Comparison of ENCODE assay signal across 18 mouse cellular contexts in genomic region chr9:43312190-43312589, GRCm38 (mm10). TPM values are rescaled to one million over a fixed set of nuclear protein-coding genes. Genes with fewer than 3 reads are reported as not detected.
DNase-seq lines count a peak whose midpoint lies in the region; ATAC-seq lines count a peak whose summit lies in the region.
"Had no signal": no experiment of that assay in that cellular context is flagged by ENCODE, and none has a peak within 500 bp of the region (broad histone marks: within the 10 kb centered on the region; RNA-seq: fewer than 3 reads in every experiment).

No protein-coding gene starts in this region.

- H3K36me3 ChIP-seq in embryonic facial prominence, embryonic 14.5 days (ENCODE audit: control insufficient read depth, insufficient read depth, low read length) = no peaks in the 10 kb centered on the region
- H3K36me3 ChIP-seq in limb, embryonic 15.5 days = no peaks in the 10 kb centered on the region
- H3K36me3 ChIP-seq: heart, embryonic 13.5 days; limb, embryonic 12.5 days; midbrain, embryonic 13.5 days had no signal

- peak overlapping the region; percentile 25; the same call in 1 of the 2 replicates for H3K27ac ChIP-seq in embryonic facial prominence, embryonic 14.5 days (replicated peaks; ENCODE audit: low read depth, low read length)
- peak overlapping the region; percentile 30 for H3K27ac ChIP-seq in limb, embryonic 15.5 days
- H3K27ac ChIP-seq: heart, embryonic 13.5 days; limb, embryonic 12.5 days; macrophage; midbrain, embryonic 13.5 days had no signal

- H3K9ac ChIP-seq in embryonic facial prominence, embryonic 14.5 days (ENCODE audit: low read depth, low read length) = peak overlapping the region; percentile 30; the same call in 1 of the 2 replicates
- no peak overlapping the region for H3K9ac ChIP-seq in limb, embryonic 15.5 days
- H3K9ac ChIP-seq: heart, embryonic 13.5 days; limb, embryonic 12.5 days; midbrain, embryonic 13.5 days had no signal

- no peaks in the 10 kb centered on the region for H3K9me3 ChIP-seq in embryonic facial prominence, embryonic 14.5 days (ENCODE audit: control insufficient read depth, low read length)
- no peaks in the 10 kb centered on the region for H3K9me3 ChIP-seq in limb, embryonic 15.5 days
- H3K9me3 ChIP-seq: heart, embryonic 13.5 days; limb, embryonic 12.5 days; midbrain, embryonic 13.5 days had no signal

- H3K27me3 ChIP-seq in embryonic facial prominence, embryonic 14.5 days (replicated peaks; ENCODE audit: control insufficient read depth, insufficient read depth, low read length) = no peaks in the 10 kb centered on the region
- no peaks in the 10 kb centered on the region for H3K27me3 ChIP-seq in limb, embryonic 15.5 days
- H3K27me3 ChIP-seq: midbrain, embryonic 13.5 days had no signal

- H3K4me3 ChIP-seq in embryonic facial prominence, embryonic 14.5 days (ENCODE audit: low read depth, low read length) = peak overlapping the region; percentile 28
- H3K4me3 ChIP-seq in limb, embryonic 15.5 days = peak overlapping the region; percentile 35
- H3K4me3 ChIP-seq: erythroblast, embryonic 14.5 days; heart, embryonic 13.5 days; limb, embryonic 12.5 days; midbrain, embryonic 13.5 days had no signal

- WGBS in embryonic facial prominence, embryonic 14.5 days = 64% methylated on average over 7 of the region's 7 CpGs
- WGBS in limb, embryonic 15.5 days = 68% methylated on average over 7 of the region's 7 CpGs

- no peaks in the 10 kb centered on the region for H3K4me1 ChIP-seq in embryonic facial prominence, embryonic 14.5 days (ENCODE audit: control insufficient read depth, insufficient read depth, low read length)
- 0 out of 2 replicates have a peak, but pooled peaks cover 5% of the 10 kb centered on the region for H3K4me1 ChIP-seq in limb, embryonic 15.5 days
- H3K4me1 ChIP-seq: heart, embryonic 13.5 days; limb, embryonic 12.5 days had no signal

- peak; percentile 26 for DNase-seq in layer of hippocampus, adult 9-11 months
- DNase-seq in layer of hippocampus, postnatal 36 days = no peak
- DNase-seq in brain, adult 2 months (ENCODE audit: low read depth, low spot score) = peak; percentile 81
- DNase-seq in embryonic facial prominence, embryonic 14.5 days (ENCODE audit: low spot score) = peak; percentile 73
- DNase-seq in gastrocnemius, postnatal 4 days (ENCODE audit: low spot score in 2 of 2) = no peak
- no peak for DNase-seq in adrenal gland, adult (ENCODE audit: inconsistent age in 2 of 2, low spot score in 1 of 2)
- DNase-seq: cerebellum, adult 8-10 months; kidney, adult 9 months; lung, adult 18-20 months; thymus, postnatal 25 days had no signal

- peak; percentile 58; the same call in 1 of the 2 replicates for ATAC-seq in embryonic facial prominence, embryonic 14.5 days (ENCODE audit: low read depth)
- ATAC-seq in limb, embryonic 15.5 days (ENCODE audit: insufficient number of reproducible peaks, low FRiP score, low TSS enrichment, low read depth) = no peak
- ATAC-seq: midbrain, embryonic 13.5 days had no signal

- H3K4me2 ChIP-seq in embryonic facial prominence, embryonic 14.5 days (ENCODE audit: low read depth, low read length) = peak overlapping the region; percentile 35
- H3K4me2 ChIP-seq in limb, embryonic 15.5 days = peak overlapping the region; percentile 32
- H3K4me2 ChIP-seq: heart, embryonic 13.5 days; limb, embryonic 12.5 days; midbrain, embryonic 13.5 days had no signal

RNA-seq across cellular contexts. Expression of gene Trim29, which starts 1.5 kb away (rescaled TPM):
- under 1 TPM; 0.37 to 0.40 TPM for total RNA-seq in layer of hippocampus, postnatal 36 days (2021)
- polyA plus RNA-seq in embryonic facial prominence, embryonic 14.5 days (2014; fragmentation: Nextera tagmentation; extraction: Ambion mirVana) = 37.1 and 43.5 TPM in 2 replicates
- 177 and 186 TPM in 2 replicates for polyA plus RNA-seq in limb, embryonic 15.5 days (2015; fragmentation: Nextera tagmentation; extraction: Ambion mirVana)
- under 1 TPM; 0.22 to 0.34 TPM for total RNA-seq in gastrocnemius, postnatal 4 days (2021)
- total RNA-seq: granulocyte monocyte progenitor cell, adult 5-6 weeks; hematopoietic stem cell, adult 5-6 weeks had no signal
- polyA plus RNA-seq: erythroblast, embryonic 14.5 days had no signal

Comparison
In these comparisons a context has a peak if more than half of its experiments do, and no peak if none do; other contexts are left out.
1. DNase-seq: peak in layer of hippocampus, adult 9-11 months (single experiment), brain, adult 2 months (single experiment) and embryonic facial prominence, embryonic 14.5 days (single experiment); none in layer of hippocampus, postnatal 36 days (0 of 2), gastrocnemius, postnatal 4 days (0 of 2) and adrenal gland, adult (0 of 2).